Mouse (Mus musculus) embryonic facial prominence, embryonic 11.5 days (tissue): ENCODE data around the gene Mia3. TPM values are rescaled to one million over a fixed set of nuclear protein-coding genes. Genes with fewer than 3 reads are reported as not detected.

Source experiments
- ATAC-seq: fragments of 200-750 bp; cut with Nextera tagmentation; replicated peaks from 2 replicates; pipeline ENCODE4 v1.8.0; 2017; ENCODE audit warnings: low read depth; ENCODE audit not compliant: insufficient number of reproducible peaks, low FRiP score, low TSS enrichment
- DNase-seq: peaks from one replicate; pipeline ENCODE4 v3.0.0-alpha.2; 2015; ENCODE audit warnings: low spot score
- H3K27ac ChIP-seq: fragments of 300-500 bp; sonication (generic); replicated peaks from 2 replicates; pipeline ENCODE4 v1.5.1; 2014; ENCODE audit warnings: mild to moderate bottlenecking, low read depth, low read length, control low read depth
- H3K27me3 ChIP-seq: fragments of 300-500 bp; sonication (generic); 2 replicates; pipeline ENCODE4 v1.6.1; 2014; ENCODE audit warnings: mild to moderate bottlenecking, low read length, moderate library complexity, mixed read lengths; ENCODE audit not compliant: control insufficient read depth, insufficient read depth
- H3K36me3 ChIP-seq: fragments of 300-500 bp; sonication (generic); replicated peaks from 2 replicates; pipeline ENCODE4 v1.6.1; 2014; ENCODE audit warnings: low read depth, mild to moderate bottlenecking, low read length, moderate library complexity, mixed read lengths; ENCODE audit not compliant: control insufficient read depth, insufficient read depth
- H3K4me1 ChIP-seq: fragments of 300-500 bp; sonication (generic); 2 replicates; pipeline ENCODE4 v1.6.1; 2014; ENCODE audit warnings: low read length, mixed read lengths; ENCODE audit not compliant: control insufficient read depth, insufficient read depth
- H3K4me2 ChIP-seq: fragments of 300-500 bp; sonication (generic); 2 replicates; pipeline ENCODE4 v1.6.1; 2014; ENCODE audit warnings: low read depth, mild to moderate bottlenecking, control low read depth, low read length, moderate library complexity
- H3K4me3 ChIP-seq: fragments of 300-500 bp; sonication (generic); 2 replicates; pipeline ENCODE4 v1.5.1; 2014; ENCODE audit warnings: low read depth, low read length, control low read depth
- H3K9ac ChIP-seq: fragments of 300-500 bp; sonication (generic); replicated peaks from 2 replicates; pipeline ENCODE4 v1.6.1; 2014; ENCODE audit warnings: mild to moderate bottlenecking, control low read depth, low read length
- H3K9me3 ChIP-seq: fragments of 300-500 bp; sonication (generic); replicated peaks from 2 replicates; pipeline ENCODE4 v1.6.1; 2016; ENCODE audit warnings: mild to moderate bottlenecking, low read length, inconsistent platforms, mixed read lengths; ENCODE audit not compliant: control insufficient read depth
- WGBS: fragments of 180-500 bp; shearing (Covaris S2); extraction: QIAGEN DNeasy Blood & Tissue Kit; methylation state at CpG from one replicate; pipeline ENCODE4 v1.1.7; 2014; 5-methylcytosine and 5-hydroxymethylcytosine counted together
- polyA plus RNA-seq: library from polyadenylated mRNA; unstranded; fragments of >200 nt; fragmentation: Nextera tagmentation; extraction: Ambion mirVana; gene quantifications from 2 replicates; pipeline ENCODE4 v1.2.1, GENCODE M21; 2014

Gene Mia3
- polyA plus RNA-seq, 1 experiment from 2014 or later, result 89.6 TPM

- ATAC-seq, result no peak
- Histone ChIP-seq H3K4me1 (no peaks in the 10 kb centered on the region), H3K27ac (no peak overlapping the region), H3K27me3 (no peaks in the 10 kb centered on the region), H3K9ac (no peak overlapping the region), H3K36me3 (peaks cover 5% of the 10 kb centered on the region; the same call in 1 of the 2 replicates), H3K4me3 (no peak overlapping the region), H3K9me3 (no peaks in the 10 kb centered on the region), H3K4me2 (no peak overlapping the region)
- WGBS, result 87% methylated on average over 3 of the region's 3 CpGs
- DNase-seq, result no peak
These were observed 81.0 kb downstream of the Mia3 start for GRCm38 (mm10) chr1:183288351-183288750.

Other genes starting within 250 kb of the Mia3 start
- 12.2 and 12.4 TPM in 2 replicates for gene Disp1, start 148.0 kb downstream of the Mia3 start, polyA plus RNA-seq
- 33.7 and 40.9 TPM in 2 replicates for gene Aida, start 73.0 kb downstream of the Mia3 start, polyA plus RNA-seq
- 51.8 and 57.2 TPM in 2 replicates for gene Brox, start 72.3 kb downstream of the Mia3 start, polyA plus RNA-seq
- 17.0 and 19.5 TPM in 2 replicates for gene Taf1a, start 19.4 kb upstream of the Mia3 start, polyA plus RNA-seq
- gene Hhipl2, start 48.7 kb upstream of the Mia3 start, polyA plus RNA-seq, result 0.73 TPM in 1 of 2 replicates, not detected in the other